Mouse (Mus musculus): Measurements from ENCODE around the gene Apoc4.

Apoc4 gene

GRCm38 (mm10) chr7:19628536-19629360, 52.5 kb downstream of the Apoc4 start:
- DNase-seq (ENCODE audit: low spot score in 2 of 2): peak; percentile 92 to 96

- DNase-seq (ENCODE audit: low spot score in 2 of 2): no peak
Measured at GRCm38 (mm10) chr7:19628192-19628535, 53.1 kb downstream of the Apoc4 start.

Measured in spleen, postnatal 10 days (tissue).